15 mouse cellular contexts compared by ENCODE assay signal in the genomic region with DNA sequence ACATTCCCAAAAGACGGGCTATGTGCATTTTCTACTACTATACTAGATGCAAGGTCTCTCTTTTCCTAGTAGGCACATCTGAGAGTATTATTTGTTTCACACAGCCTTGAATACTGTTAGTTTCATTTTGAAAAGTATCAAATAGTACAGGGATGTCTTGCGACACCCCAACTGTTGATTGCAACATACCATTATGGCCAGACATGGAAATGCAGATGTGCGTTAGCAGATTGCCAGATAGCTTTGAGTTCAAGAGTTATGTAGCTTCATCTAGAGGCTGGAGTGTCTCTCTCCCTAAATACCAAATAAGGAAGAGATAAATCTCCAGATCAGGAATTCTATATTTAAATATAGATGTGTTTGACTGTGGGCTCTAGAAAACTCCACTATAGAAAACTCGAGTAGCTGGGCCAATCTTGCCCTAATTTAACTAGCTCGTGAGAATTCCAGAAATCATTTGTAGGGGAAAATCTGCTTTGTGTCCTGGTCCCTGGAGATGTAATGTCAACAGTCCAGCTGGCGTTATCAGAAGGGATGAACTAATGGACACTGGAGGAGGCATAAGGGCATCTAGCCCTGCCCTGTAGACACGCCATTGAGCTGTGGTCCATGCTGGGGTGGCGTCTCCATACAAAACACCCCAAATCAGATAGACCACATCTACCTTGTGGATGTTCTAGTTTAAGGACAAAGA.
DNase-seq lines count a peak whose midpoint lies in the region; ATAC-seq and TF ChIP-seq lines count a peak whose summit lies in the region.
"Had no signal": no experiment of that assay in that cellular context is flagged by ENCODE, and none has a peak within 500 bp of the region (broad histone marks: within the 10 kb centered on the region; RNA-seq: fewer than 3 reads in every experiment).

No protein-coding gene starts in this region.

- TF ChIP-seq CTCF in lung, embryonic 14.5 days (IDR thresholded peaks at IDR 0.05; ENCODE audit: low read depth) = no peak

- peak; percentile 60 for DNase-seq in gastrocnemius, adult 18-20 months (ENCODE audit: low spot score)
- no peak for DNase-seq in gastrocnemius, postnatal 4 days (ENCODE audit: low spot score in 2 of 2)
- DNase-seq in lung, embryonic 14.5 days = peak; percentile 39
- DNase-seq in lung, postnatal 4 days = no peak
- DNase-seq in lung, postnatal 10 days = peak; percentile 21
- no peak for DNase-seq in frontal cortex, postnatal 10 days (ENCODE audit: low spot score in 2 of 2)
- no peak for DNase-seq in spleen, adult 12 weeks (ENCODE audit: low spot score)
- DNase-seq: cerebellum, postnatal 10 days; right cerebral cortex, postnatal 4 days; thymus, postnatal 4 days had no signal

- 87% methylated on average over 8 of the region's 8 CpGs for WGBS in lung, embryonic 14.5 days

- no peaks in the 10 kb centered on the region; the same call in 1 of the 2 replicates for H3K9me3 ChIP-seq in lung, embryonic 14.5 days (ENCODE audit: low read depth, low read length)
- H3K9me3 ChIP-seq: hindbrain, embryonic 13.5 days had no signal

- no peak overlapping the region for H3K27ac ChIP-seq in lung, embryonic 14.5 days (ENCODE audit: low read depth)
- H3K27ac ChIP-seq: hindbrain, embryonic 13.5 days; midbrain, embryonic 12.5 days had no signal

- no peak overlapping the region for H3K4me2 ChIP-seq in lung, embryonic 14.5 days
- H3K4me2 ChIP-seq: hindbrain, embryonic 13.5 days; midbrain, embryonic 12.5 days had no signal

- H3K9ac ChIP-seq in lung, embryonic 14.5 days = no peak overlapping the region
- H3K9ac ChIP-seq: hindbrain, embryonic 13.5 days; midbrain, embryonic 12.5 days had no signal

- no peaks in the 10 kb centered on the region for H3K27me3 ChIP-seq in lung, embryonic 14.5 days (ENCODE audit: insufficient read depth, low read length)
- H3K27me3 ChIP-seq: hindbrain, embryonic 13.5 days; midbrain, embryonic 12.5 days had no signal

- no peaks in the 10 kb centered on the region for H3K36me3 ChIP-seq in lung, embryonic 14.5 days (ENCODE audit: insufficient read depth)
- H3K36me3 ChIP-seq: G1E; hindbrain, embryonic 13.5 days; midbrain, embryonic 12.5 days had no signal

- no peak overlapping the region for H3K4me3 ChIP-seq in lung, embryonic 14.5 days (ENCODE audit: low read depth, low read length)
- H3K4me3 ChIP-seq: hindbrain, embryonic 13.5 days; midbrain, embryonic 12.5 days had no signal

- ATAC-seq in lung, embryonic 14.5 days (ENCODE audit: insufficient read depth) = no peak
- no peak for ATAC-seq in erythroid progenitor cell, adult 5-6 weeks (replicated peaks; ENCODE audit: low FRiP score, poor library complexity, severe bottlenecking)
- ATAC-seq: intestine, postnatal 0 days had no signal

- H3K4me1 ChIP-seq in lung, embryonic 14.5 days (ENCODE audit: insufficient read depth) = no peaks in the 10 kb centered on the region
- H3K4me1 ChIP-seq: hindbrain, embryonic 13.5 days; midbrain, embryonic 12.5 days had no signal

Comparison
In these comparisons a context has a peak if more than half of its experiments do, and no peak if none do; other contexts are left out.
1. DNase-seq: peak in gastrocnemius, adult 18-20 months (single experiment), lung, embryonic 14.5 days (single experiment) and lung, postnatal 10 days (single experiment); none in gastrocnemius, postnatal 4 days (0 of 2), lung, postnatal 4 days (0 of 2), frontal cortex, postnatal 10 days (0 of 2) and spleen, adult 12 weeks (single experiment).